Mouse (Mus musculus): ENCODE results near the gene Rnf214. TPM values are rescaled to one million over a fixed set of nuclear protein-coding genes. Genes with fewer than 3 reads are reported as not detected.
A peak's percentile ranks its signal among the peaks of the same experiment; 100 is the strongest.

The Rnf214 gene
- polyA plus RNA-seq, 1 experiment = 16.3 TPM

- Histone ChIP-seq H3K4me1 (ENCODE audit: control insufficient read depth, insufficient read depth, low read length) (peaks cover 14% of the 10 kb centered on the region), H3K4me3 (replicated peaks; ENCODE audit: extremely low read depth, low read depth, low read length) (no peak overlapping the region)
- TF ChIP-seq POLR2A (IDR thresholded peaks at IDR 0.05; ENCODE audit: borderline replicate concordance, extremely low read depth, low read depth, low read length) (no peak), CTCF (IDR thresholded peaks at IDR 0.05; ENCODE audit: insufficient read depth, low read length) (no peak)
- 91% methylated on average over 1 of the region's 1 CpGs for WGBS
- DNase-seq = no peak
These were observed 62.9 kb downstream of the Rnf214 start for GRCm38 (mm10) chr9:45843780-45844179.

- DNase-seq = no peak
- WGBS = 88% methylated on average over 5 of the region's 5 CpGs
- TF ChIP-seq POLR2A (IDR thresholded peaks at IDR 0.05; ENCODE audit: borderline replicate concordance, extremely low read depth, low read depth, low read length) = no peak
- Histone ChIP-seq H3K4me3 (replicated peaks; ENCODE audit: extremely low read depth, low read depth, low read length) (no peak overlapping the region), H3K4me1 (ENCODE audit: control insufficient read depth, insufficient read depth, low read length) (peaks cover 14% of the 10 kb centered on the region)
These were observed 63.7 kb downstream of the Rnf214 start for GRCm38 (mm10) chr9:45843007-45843406.

GRCm38 (mm10) chr9:45841458-45841857, 65.3 kb downstream of the Rnf214 start:
- TF ChIP-seq CTCF (IDR thresholded peaks at IDR 0.05; ENCODE audit: insufficient read depth, low read length) (no peak), POLR2A (IDR thresholded peaks at IDR 0.05; ENCODE audit: borderline replicate concordance, extremely low read depth, low read depth, low read length) (no peak)
- WGBS = 64% methylated on average over 6 of the region's 6 CpGs
- Histone ChIP-seq H3K4me3 (replicated peaks; ENCODE audit: extremely low read depth, low read depth, low read length) (no peak overlapping the region), H3K4me1 (ENCODE audit: control insufficient read depth, insufficient read depth, low read length) (peaks cover 14% of the 10 kb centered on the region)
- DNase-seq = no peak

- Histone ChIP-seq H3K4me1 (ENCODE audit: control insufficient read depth, insufficient read depth, low read length) (peaks cover 14% of the 10 kb centered on the region), H3K4me3 (replicated peaks; ENCODE audit: extremely low read depth, low read depth, low read length) (no peak overlapping the region)
- 46% methylated on average over 5 of the region's 5 CpGs for WGBS
- TF ChIP-seq CTCF (IDR thresholded peaks at IDR 0.05; ENCODE audit: insufficient read depth, low read length) (no peak), POLR2A (IDR thresholded peaks at IDR 0.05; ENCODE audit: borderline replicate concordance, extremely low read depth, low read depth, low read length) (no peak)
- no peak for DNase-seq
These were observed 66.4 kb downstream of the Rnf214 start for GRCm38 (mm10) chr9:45840331-45840730.

GRCm38 (mm10) chr9:45839982-45840300, 66.8 kb downstream of the Rnf214 start:
- TF ChIP-seq POLR2A (IDR thresholded peaks at IDR 0.05; ENCODE audit: borderline replicate concordance, extremely low read depth, low read depth, low read length) (no peak), CTCF (IDR thresholded peaks at IDR 0.05; ENCODE audit: insufficient read depth, low read length) (no peak)
- 54% methylated on average over 7 of the region's 7 CpGs for WGBS
- Histone ChIP-seq H3K4me1 (ENCODE audit: control insufficient read depth, insufficient read depth, low read length) (peaks cover 14% of the 10 kb centered on the region), H3K4me3 (replicated peaks; ENCODE audit: extremely low read depth, low read depth, low read length) (peak overlapping the region; percentile 6)
- no peak for DNase-seq

GRCm38 (mm10) chr9:45839139-45839981, 67.4 kb downstream of the Rnf214 start:
- TF ChIP-seq POLR2A (IDR thresholded peaks at IDR 0.05; ENCODE audit: borderline replicate concordance, extremely low read depth, low read depth, low read length) (no peak), CTCF (IDR thresholded peaks at IDR 0.05; ENCODE audit: insufficient read depth, low read length) (no peak)
- WGBS = 9% methylated on average over 17 of the region's 17 CpGs
- Histone ChIP-seq H3K4me3 (replicated peaks; ENCODE audit: extremely low read depth, low read depth, low read length) (peak overlapping the region; percentile 69), H3K4me1 (ENCODE audit: control insufficient read depth, insufficient read depth, low read length) (peaks cover 14% of the 10 kb centered on the region)
- DNase-seq = no peak

GRCm38 (mm10) chr9:45838434-45839138, 68.1 kb downstream of the Rnf214 start, which contains the start of gene Bace1:
Gene Bace1 (plus strand): TSS chr9:45838580.
- WGBS = under 1% methylated on average over 40 of the region's 40 CpGs
- Histone ChIP-seq H3K4me3 (replicated peaks; ENCODE audit: extremely low read depth, low read depth, low read length) (peak within 1 kb of the TSS; percentile 69), H3K4me1 (ENCODE audit: control insufficient read depth, insufficient read depth, low read length) (peaks cover 14% of the 10 kb centered on the region)
- peak; percentile 18; the same call in 1 of the 2 replicates for TF ChIP-seq CTCF (IDR thresholded peaks at IDR 0.05; ENCODE audit: insufficient read depth, low read length)
- TF ChIP-seq POLR2A (IDR thresholded peaks at IDR 0.05; ENCODE audit: borderline replicate concordance, extremely low read depth, low read depth, low read length) = peak; percentile 69; the same call in 1 of the 2 replicates
- peak; percentile 55 for DNase-seq

GRCm38 (mm10) chr9:45838069-45838433, 68.7 kb downstream of the Rnf214 start:
- WGBS = 29% methylated on average over 4 of the region's 4 CpGs
- H3K4me1 ChIP-seq (ENCODE audit: control insufficient read depth, insufficient read depth, low read length) = peaks cover 14% of the 10 kb centered on the region
- DNase-seq = no peak
- TF ChIP-seq POLR2A (IDR thresholded peaks at IDR 0.05; ENCODE audit: borderline replicate concordance, extremely low read depth, low read depth, low read length) = no peak
- no peak for TF ChIP-seq CTCF (IDR thresholded peaks at IDR 0.05; ENCODE audit: insufficient read depth, low read length)
- H3K4me3 ChIP-seq (replicated peaks; ENCODE audit: extremely low read depth, low read depth, low read length) = peak overlapping the region; percentile 69

GRCm38 (mm10) chr9:45833461-45833860, 73.2 kb downstream of the Rnf214 start:
- DNase-seq = no peak
- WGBS = 63% methylated on average over 2 of the region's 2 CpGs
- no peak for TF ChIP-seq POLR2A (IDR thresholded peaks at IDR 0.05; ENCODE audit: borderline replicate concordance, extremely low read depth, low read depth, low read length)
- TF ChIP-seq CTCF (IDR thresholded peaks at IDR 0.05; ENCODE audit: insufficient read depth, low read length) = no peak
- Histone ChIP-seq H3K4me1 (ENCODE audit: control insufficient read depth, insufficient read depth, low read length) (no peaks in the 10 kb centered on the region), H3K4me3 (replicated peaks; ENCODE audit: extremely low read depth, low read depth, low read length) (no peak overlapping the region)
